Mouse (Mus musculus): ENCODE measurements around the gene Tmem233.

- TF ChIP-seq CTCF (IDR thresholded peaks at IDR 0.05; ENCODE audit: control insufficient read depth, insufficient read depth, low read length) (no peak), POLR2A (IDR thresholded peaks at IDR 0.05; ENCODE audit: borderline replicate concordance, control insufficient read depth, low read depth, low read length) (no peak)
These were observed 1.2 kb upstream of the Tmem233 start for GRCm38 (mm10) chr5:116084231-116084630.
